Mouse (Mus musculus) hindbrain, postnatal 0 days (tissue): ENCODE data around the gene Dlg2. TPM values are rescaled to one million over a fixed set of nuclear protein-coding genes. Genes with fewer than 3 reads are reported as not detected.

Source experiments
- ATAC-seq: fragments of 200-750 bp; cut with Nextera tagmentation; 2 replicates; pipeline ENCODE4 v1.8.0; 2017; ENCODE audit warnings: mild to moderate bottlenecking, moderate TSS enrichment, moderate library complexity
- DNase-seq: peaks from one replicate; pipeline ENCODE4 v3.0.0-alpha.2; 2015; ENCODE audit warnings: low spot score
- H3K27ac ChIP-seq: fragments of 300-500 bp; sonication (generic); 2 replicates; pipeline ENCODE4 v1.5.1; 2014; ENCODE audit warnings: mild to moderate bottlenecking
- H3K27me3 ChIP-seq: fragments of 300-500 bp; sonication (generic); 2 replicates; pipeline ENCODE4 v1.6.1; 2014; ENCODE audit warnings: low read length, mixed read lengths; ENCODE audit not compliant: insufficient read depth
- H3K36me3 ChIP-seq: fragments of 300-500 bp; sonication (generic); 2 replicates; pipeline ENCODE4 v1.6.1; 2014; ENCODE audit warnings: low read length, mixed read lengths; ENCODE audit not compliant: insufficient read depth
- H3K4me1 ChIP-seq: fragments of 300-500 bp; sonication (generic); 2 replicates; pipeline ENCODE4 v1.6.1; 2014; ENCODE audit warnings: antibody characterized with exemption, low read length, mixed read lengths; ENCODE audit not compliant: insufficient read depth
- H3K4me2 ChIP-seq: fragments of 300-500 bp; sonication (generic); 2 replicates; pipeline ENCODE4 v1.6.1; 2014; ENCODE audit warnings: low read depth, mild to moderate bottlenecking, low read length, moderate library complexity, mixed read lengths
- H3K4me3 ChIP-seq: fragments of 300-500 bp; sonication (generic); 2 replicates; pipeline ENCODE4 v1.5.1; 2014; ENCODE audit warnings: low read length
- H3K9ac ChIP-seq: fragments of 300-500 bp; sonication (generic); replicated peaks from 2 replicates; pipeline ENCODE4 v1.6.1; 2014; ENCODE audit warnings: mild to moderate bottlenecking, low read length, moderate library complexity, mixed read lengths
- H3K9me3 ChIP-seq: fragments of 300-500 bp; sonication (generic); 2 replicates; pipeline ENCODE4 v1.6.1; 2016; ENCODE audit warnings: low read length, mixed read lengths
- CTCF ChIP-seq: IDR thresholded peaks from 2 replicates; pipeline ENCODE4 v1.5.1; 2016; ENCODE audit warnings: antibody characterized with exemption, control low read depth, low read depth
- WGBS: fragments of 180-500 bp; shearing (Covaris S2); extraction: QIAGEN DNeasy Blood & Tissue Kit; methylation state at CpG from one replicate; pipeline ENCODE4 v1.1.7; 2014; 5-methylcytosine and 5-hydroxymethylcytosine counted together
- polyA plus RNA-seq: library from polyadenylated mRNA; unstranded; fragments of >200 nt; fragmentation: Nextera tagmentation; extraction: Ambion mirVana; gene quantifications from 2 replicates; pipeline ENCODE4 v1.2.1, GENCODE M21; 2015
- total RNA-seq: library from RNA; depleted of rRNA; stranded (reverse); fragments of >200 nt; gene quantifications from 2 replicates; pipeline ENCODE4 v1.2.3, GENCODE M21; 2014

The Dlg2 gene
- total and polyA plus RNA-seq, 2 experiments from 2014 or later, result 20.4 to 113 TPM

DNA sequence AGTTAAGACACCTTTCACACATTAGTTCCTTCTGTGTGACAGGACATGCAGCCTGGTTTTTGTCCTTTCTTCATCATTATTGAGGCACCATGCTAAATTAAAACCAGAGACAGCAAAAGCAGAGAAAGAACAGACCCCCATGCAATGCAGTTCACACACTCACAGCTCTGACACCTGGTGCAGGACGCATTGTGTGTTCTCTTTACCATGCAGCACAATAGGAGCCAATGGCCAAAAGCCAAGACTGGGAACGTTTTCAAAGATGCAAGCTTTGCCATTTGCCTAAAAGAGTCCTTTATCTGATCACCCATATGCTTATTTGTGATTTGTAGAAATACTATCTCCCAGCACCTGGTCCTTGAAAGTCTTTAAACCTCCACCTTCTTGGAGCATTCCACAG lies 1824.6 kb downstream of the Dlg2 start:
- peak; percentile 43 for DNase-seq
- Histone ChIP-seq H3K9me3 (no peaks in the 10 kb centered on the region), H3K27me3 (no peaks in the 10 kb centered on the region), H3K9ac (no peak overlapping the region), H3K36me3 (no peaks in the 10 kb centered on the region), H3K4me3 (no peak overlapping the region), H3K4me1 (no peaks in the 10 kb centered on the region), H3K27ac (no peak overlapping the region), H3K4me2 (no peak overlapping the region)
- TF ChIP-seq CTCF, result no peak
- no peak for ATAC-seq
- whole genome bisulfite sequencing, result 32% methylated on average over 2 of the region's 2 CpGs

DNA sequence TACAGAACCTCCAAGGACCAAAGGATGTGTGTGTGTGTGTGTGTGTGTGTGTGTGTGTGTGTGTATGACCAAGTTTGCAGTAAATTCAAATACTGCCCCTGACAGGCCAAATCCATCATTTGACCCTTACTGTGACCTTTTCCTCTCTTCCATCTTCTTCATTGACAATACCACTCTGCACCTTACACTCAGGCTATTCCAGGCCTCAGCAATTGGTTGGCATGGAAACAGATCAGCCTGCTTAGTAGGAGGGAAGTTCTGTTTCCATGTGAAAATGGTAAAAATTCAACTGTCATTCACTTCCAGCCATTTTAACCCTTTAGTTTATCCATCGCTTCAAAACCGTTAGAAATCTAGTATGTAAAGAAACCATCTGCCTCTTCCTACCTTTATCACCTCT lies 1831.2 kb downstream of the Dlg2 start:
- 82% methylated on average over 2 of the region's 2 CpGs for WGBS
- peak; percentile 27 for DNase-seq

DNA sequence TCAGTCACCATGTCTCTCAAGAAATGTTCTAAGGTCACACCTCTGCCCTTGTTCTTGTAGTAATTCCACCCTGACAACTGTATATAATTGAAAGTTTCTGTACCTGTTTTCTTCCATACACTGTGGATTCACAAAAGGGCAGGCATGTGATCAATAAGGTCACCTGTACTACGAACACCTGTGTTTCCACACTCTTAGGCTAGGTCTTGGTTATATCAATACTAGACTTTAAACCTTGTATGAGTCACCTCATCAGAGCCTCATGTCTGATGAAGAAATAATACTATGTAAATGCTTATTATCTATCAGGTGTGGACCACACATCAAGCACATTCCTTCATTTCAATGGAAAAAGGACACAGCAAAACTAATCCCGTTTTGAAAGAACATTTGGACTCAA lies 1831.7 kb downstream of the Dlg2 start:
- Histone ChIP-seq H3K36me3 (no peaks in the 10 kb centered on the region), H3K27me3 (no peaks in the 10 kb centered on the region), H3K4me3 (no peak overlapping the region), H3K4me1 (no peaks in the 10 kb centered on the region), H3K27ac (no peak overlapping the region), H3K4me2 (no peak overlapping the region), H3K9me3 (no peaks in the 10 kb centered on the region), H3K9ac (no peak overlapping the region)
- no peak for TF ChIP-seq CTCF
- DNase-seq (no peak), ATAC-seq (no peak)
- WGBS, result 74% methylated on average over 2 of the region's 2 CpGs

More for the DNA sequence above, 1831.2 kb downstream of the Dlg2 start:
- no peak for ATAC-seq
- H3K4me1 ChIP-seq, result no peaks in the 10 kb centered on the region
- no peak overlapping the region for H3K4me3 ChIP-seq
- H3K9ac ChIP-seq, result no peak overlapping the region
- H3K9me3 ChIP-seq, result no peaks in the 10 kb centered on the region
- H3K36me3 ChIP-seq, result no peaks in the 10 kb centered on the region
- H3K27me3 ChIP-seq, result no peaks in the 10 kb centered on the region
- no peak overlapping the region for H3K27ac ChIP-seq
- no peak overlapping the region for H3K4me2 ChIP-seq
- TF ChIP-seq CTCF, result no peak

DNA sequence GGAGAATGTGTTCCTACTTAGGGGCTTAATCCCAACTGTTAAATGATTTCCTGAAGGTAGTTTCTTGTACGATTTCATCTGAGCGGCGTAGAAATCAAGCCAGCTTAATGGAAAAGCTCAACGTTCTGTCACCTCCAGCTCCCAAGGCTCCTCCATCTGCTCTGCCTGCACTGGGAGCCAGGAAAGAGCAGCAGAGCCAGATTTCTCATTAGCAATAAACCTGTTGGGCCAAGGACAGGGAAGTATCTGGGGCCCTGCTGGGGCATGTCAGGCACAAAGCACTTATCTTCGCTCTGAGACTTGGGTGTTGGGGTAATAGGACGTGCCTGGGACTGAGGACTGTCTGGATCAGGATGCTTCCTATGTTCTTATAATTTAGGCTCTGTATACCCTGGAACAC lies 1839.9 kb downstream of the Dlg2 start:
- H3K9ac ChIP-seq, result no peak overlapping the region
- DNase-seq, result peak; percentile 70

DNA sequence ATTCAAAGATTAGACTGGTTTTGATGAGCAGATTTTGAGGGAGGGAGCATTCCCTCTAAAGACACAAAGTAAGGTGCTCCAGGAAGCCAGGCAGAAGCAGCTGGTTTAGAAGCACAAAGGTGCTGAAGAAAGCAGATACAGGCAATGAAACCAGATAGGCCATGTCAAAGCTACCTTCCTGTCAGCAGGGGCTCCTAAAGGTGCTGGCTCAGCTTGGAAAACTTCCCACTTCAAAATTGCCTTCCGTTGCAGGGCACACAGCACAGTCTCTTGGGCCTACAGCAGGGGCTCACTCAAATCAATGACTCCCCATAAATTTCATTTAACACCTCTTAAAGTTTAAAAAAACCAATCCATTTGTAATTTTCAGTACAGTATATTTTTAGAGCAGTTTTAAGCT lies 1843.0 kb downstream of the Dlg2 start:
- TF ChIP-seq CTCF, result no peak
- 52% methylated on average over 1 of the region's 1 CpGs for WGBS

More for the DNA sequence above, 1839.9 kb downstream of the Dlg2 start:
- Histone ChIP-seq H3K27ac (peak overlapping the region; percentile 69; the same call in 1 of the 2 replicates), H3K9me3 (no peaks in the 10 kb centered on the region), H3K27me3 (no peaks in the 10 kb centered on the region), H3K4me2 (no peak overlapping the region), H3K36me3 (no peaks in the 10 kb centered on the region), H3K4me1 (peaks cover 3% of the 10 kb centered on the region; the same call in 1 of the 2 replicates), H3K4me3 (no peak overlapping the region)
- peak; percentile 85 for ATAC-seq
- no peak for TF ChIP-seq CTCF
- WGBS, result 53% methylated on average over 6 of the region's 6 CpGs

DNA sequence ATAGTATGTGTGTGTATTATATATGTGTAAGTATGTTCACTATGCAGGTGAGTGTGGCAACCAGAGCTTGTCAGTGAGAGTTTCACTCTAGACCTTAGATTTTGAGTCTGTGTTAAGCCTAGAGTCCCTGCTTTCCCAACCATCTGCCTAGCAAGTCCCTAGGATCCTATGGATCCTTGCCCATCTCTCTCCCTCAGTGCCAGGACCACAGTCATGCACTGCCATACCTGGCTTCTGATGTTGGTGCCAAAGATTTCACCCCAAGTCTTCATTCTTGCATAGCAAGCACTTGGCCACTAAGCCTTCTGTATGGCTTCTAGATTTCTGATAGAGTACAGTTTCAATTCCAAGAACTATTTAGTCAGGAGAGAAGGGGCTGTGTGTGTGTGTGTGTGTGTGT lies 1843.7 kb downstream of the Dlg2 start:
- Histone ChIP-seq H3K27ac (no peak overlapping the region), H3K27me3 (no peaks in the 10 kb centered on the region), H3K4me2 (no peak overlapping the region), H3K4me3 (no peak overlapping the region), H3K36me3 (no peaks in the 10 kb centered on the region), H3K9me3 (no peaks in the 10 kb centered on the region), H3K9ac (no peak overlapping the region), H3K4me1 (peaks cover 15% of the 10 kb centered on the region)
- ATAC-seq, result no peak
- no peak for DNase-seq
- TF ChIP-seq CTCF, result no peak

More for the DNA sequence above, 1843.0 kb downstream of the Dlg2 start:
- ATAC-seq (no peak), DNase-seq (no peak)
- peaks cover 15% of the 10 kb centered on the region for H3K4me1 ChIP-seq
- H3K4me3 ChIP-seq, result no peak overlapping the region
- no peak overlapping the region for H3K9ac ChIP-seq
- H3K36me3 ChIP-seq, result no peaks in the 10 kb centered on the region
- no peak overlapping the region for H3K27ac ChIP-seq
- no peak overlapping the region for H3K4me2 ChIP-seq
- H3K27me3 ChIP-seq, result no peaks in the 10 kb centered on the region
- H3K9me3 ChIP-seq, result no peaks in the 10 kb centered on the region

DNA sequence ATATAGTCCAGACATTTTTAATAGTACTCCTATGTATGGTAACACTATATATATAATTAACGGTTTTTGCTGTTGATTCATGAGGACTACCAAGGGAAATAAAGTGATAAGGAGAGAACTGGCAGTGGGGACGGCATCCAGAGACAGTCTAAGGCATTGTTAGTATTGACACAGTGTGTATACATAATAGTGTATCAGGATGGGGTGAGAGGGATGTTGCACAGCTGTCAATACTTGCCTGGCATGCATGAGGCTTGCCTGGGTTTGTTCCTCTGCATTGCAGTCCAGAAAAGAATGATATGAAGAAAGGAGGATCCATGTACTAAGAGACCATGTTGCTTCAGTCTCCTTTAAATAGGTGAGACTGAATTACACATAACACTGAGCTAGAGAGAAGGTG lies 1845.3 kb downstream of the Dlg2 start:
- Histone ChIP-seq H3K4me1 (peaks cover 12% of the 10 kb centered on the region), H3K27me3 (no peaks in the 10 kb centered on the region), H3K9me3 (no peaks in the 10 kb centered on the region), H3K36me3 (no peaks in the 10 kb centered on the region), H3K4me3 (no peak overlapping the region), H3K9ac (no peak overlapping the region), H3K27ac (no peak overlapping the region), H3K4me2 (no peak overlapping the region)
- 82% methylated on average over 2 of the region's 2 CpGs for WGBS
- TF ChIP-seq CTCF, result no peak
- no peak for DNase-seq
- no peak for ATAC-seq
